Mouse (Mus musculus) ES-Bruce4 (cell line): ENCODE data around the gene Ddx19b. TPM values are rescaled to one million over a fixed set of nuclear protein-coding genes. Genes with fewer than 3 reads are reported as not detected.

Experiments used
- H3K27ac ChIP-seq: 2 replicates; pipeline ENCODE4 v1.5.1; 2012; ENCODE audit warnings: low read length, inconsistent platforms; ENCODE audit not compliant: insufficient read depth
- H3K27me3 ChIP-seq: 2 replicates; pipeline ENCODE4 v1.6.1; 2012; ENCODE audit warnings: mild to moderate bottlenecking, low read length, inconsistent platforms; ENCODE audit not compliant: control insufficient read depth, poor library complexity, insufficient read depth, severe bottlenecking
- H3K36me3 ChIP-seq: 2 replicates; pipeline ENCODE4 v1.6.1; 2012; ENCODE audit warnings: inconsistent platforms, mild to moderate bottlenecking, low read length, moderate library complexity; ENCODE audit not compliant: control insufficient read depth, poor library complexity, insufficient read depth, severe bottlenecking
- H3K4me1 ChIP-seq: one replicate; pipeline ENCODE4 v1.8.1; 2011; ENCODE audit warnings: low read length; ENCODE audit not compliant: control insufficient read depth, insufficient read depth
- H3K4me3 ChIP-seq: 2 replicates; pipeline ENCODE4 v1.5.1; 2011; ENCODE audit warnings: low read depth, mild to moderate bottlenecking, low read length
- H3K9ac ChIP-seq: 2 replicates; pipeline ENCODE4 v1.6.1; 2012; ENCODE audit warnings: low read depth, mild to moderate bottlenecking, inconsistent platforms; ENCODE audit not compliant: poor library complexity, severe bottlenecking
- H3K9me3 ChIP-seq: replicated peaks from 2 replicates; pipeline ENCODE4 v1.6.1; 2012; ENCODE audit warnings: mild to moderate bottlenecking, low read length, inconsistent platforms; ENCODE audit not compliant: control insufficient read depth, poor library complexity, insufficient read depth, severe bottlenecking
- CTCF ChIP-seq: IDR thresholded peaks from one replicate; pipeline ENCODE4 v1.8.1; 2011; ENCODE audit warnings: low read depth, low read length
- EP300 ChIP-seq: IDR thresholded peaks from 2 replicates; pipeline ENCODE4 v1.6.1; 2011; ENCODE audit warnings: low read depth, low read length; ENCODE audit not compliant: insufficient read depth
- POLR2A ChIP-seq: IDR thresholded peaks from one replicate; pipeline ENCODE4 v1.8.1; 2011; ENCODE audit warnings: low read length; ENCODE audit not compliant: insufficient read depth
- polyA plus RNA-seq: library from polyadenylated mRNA; stranded (reverse); fragments of >200 nt; gene quantifications from 2 replicates; pipeline ENCODE4 v1.2.4, GENCODE M21; 2011; ENCODE audit warnings: low read depth; ENCODE audit not compliant: missing spikeins, insufficient read depth, insufficient read length

Gene Ddx19b
- polyA plus RNA-seq, 1 experiment, result 23.5 TPM

- H3K4me3 ChIP-seq, result peak overlapping the region; percentile 85
- H3K9ac ChIP-seq, result peak overlapping the region; percentile 73
- TF ChIP-seq EP300, result no peak
- peak; percentile 76 for TF ChIP-seq POLR2A
- no peaks in the 10 kb centered on the region for H3K4me1 ChIP-seq
- H3K27me3 ChIP-seq, result no peaks in the 10 kb centered on the region
- H3K36me3 ChIP-seq, result peaks cover 20% of the 10 kb centered on the region
- H3K9me3 ChIP-seq, result no peaks in the 10 kb centered on the region
- peak overlapping the region; percentile 68 for H3K27ac ChIP-seq
Measured at GRCm38 (mm10) chr8:110969910-110970770, 61.4 kb downstream of the Ddx19b start.

DNA sequence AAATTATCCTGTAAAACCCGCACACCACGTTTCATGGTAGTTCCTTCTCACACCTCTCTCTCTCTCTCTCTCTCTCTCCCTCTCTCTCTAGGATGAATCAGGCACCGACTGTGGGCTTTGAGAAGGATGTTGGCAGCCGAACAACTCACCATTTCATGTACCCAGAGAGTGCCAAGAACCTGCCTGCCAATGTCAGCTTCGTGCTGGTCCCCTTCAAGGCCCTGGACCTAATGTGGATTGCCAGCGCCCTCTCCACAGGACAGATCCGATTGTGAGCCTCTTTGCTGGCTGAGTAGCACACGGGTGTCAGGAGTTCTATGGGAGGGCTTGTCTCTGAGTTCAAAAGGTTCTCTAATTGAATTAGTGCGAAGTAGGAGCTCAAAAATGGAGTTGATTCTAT lies 64.2 kb downstream of the Ddx19b start:
- H3K36me3 ChIP-seq, result peaks cover 3% of the 10 kb centered on the region; the same call in 1 of the 2 replicates
- H3K27ac ChIP-seq, result no peak overlapping the region

DNA sequence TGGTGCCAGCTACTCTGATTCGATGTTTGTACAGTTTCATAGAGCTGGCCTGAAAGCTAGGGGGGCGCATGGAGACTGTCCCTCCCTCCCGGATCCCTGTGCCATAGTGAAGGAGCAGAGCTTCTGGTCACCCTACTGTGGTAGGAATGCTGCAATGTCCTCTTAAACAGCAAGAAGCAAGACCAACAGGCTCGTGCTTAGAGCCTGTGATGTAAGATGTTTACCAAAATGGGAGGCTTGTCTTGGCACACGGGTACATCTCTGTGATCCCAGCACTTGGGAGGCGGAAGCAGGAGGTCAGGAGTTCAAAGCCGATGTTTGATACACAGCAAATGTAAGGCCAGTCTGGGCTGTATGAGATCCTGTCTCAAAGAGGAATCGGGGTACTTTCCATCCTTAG lies 65.0 kb downstream of the Ddx19b start:
- H3K4me1 ChIP-seq, result no peaks in the 10 kb centered on the region
- H3K36me3 ChIP-seq, result no peaks in the 10 kb centered on the region
- H3K9me3 ChIP-seq, result no peaks in the 10 kb centered on the region
- H3K9ac ChIP-seq, result no peak overlapping the region
- no peak overlapping the region for H3K27ac ChIP-seq
- no peak for TF ChIP-seq POLR2A
- no peak for TF ChIP-seq EP300
- no peak for TF ChIP-seq CTCF
- no peak overlapping the region for H3K4me3 ChIP-seq
- no peaks in the 10 kb centered on the region for H3K27me3 ChIP-seq

More for the DNA sequence above, 64.2 kb downstream of the Ddx19b start:
- Histone ChIP-seq H3K9ac (no peak overlapping the region), H3K9me3 (no peaks in the 10 kb centered on the region), H3K4me3 (no peak overlapping the region), H3K27me3 (no peaks in the 10 kb centered on the region), H3K4me1 (no peaks in the 10 kb centered on the region)
- TF ChIP-seq CTCF (no peak), POLR2A (no peak), EP300 (no peak)

- H3K27ac ChIP-seq, result no peak overlapping the region
Measured at GRCm38 (mm10) chr8:110965594-110965993, 66.0 kb downstream of the Ddx19b start.

GRCm38 (mm10) chr8:110964666-110965065 lies 66.9 kb downstream of the Ddx19b start:
- Histone ChIP-seq H3K4me3 (no peak overlapping the region), H3K9ac (no peak overlapping the region), H3K4me1 (no peaks in the 10 kb centered on the region), H3K9me3 (no peaks in the 10 kb centered on the region), H3K36me3 (no peaks in the 10 kb centered on the region), H3K27me3 (no peaks in the 10 kb centered on the region), H3K27ac (no peak overlapping the region)
- no peak for TF ChIP-seq POLR2A
- no peak for TF ChIP-seq EP300
- TF ChIP-seq CTCF, result no peak

More at GRCm38 (mm10) chr8:110965594-110965993, 66.0 kb downstream of the Ddx19b start:
- H3K9ac ChIP-seq, result no peak overlapping the region
- no peak overlapping the region for H3K4me3 ChIP-seq
- no peaks in the 10 kb centered on the region for H3K36me3 ChIP-seq
- H3K9me3 ChIP-seq, result no peaks in the 10 kb centered on the region
- no peaks in the 10 kb centered on the region for H3K4me1 ChIP-seq
- no peaks in the 10 kb centered on the region for H3K27me3 ChIP-seq
- no peak for TF ChIP-seq CTCF
- TF ChIP-seq POLR2A, result no peak
- no peak for TF ChIP-seq EP300

DNA sequence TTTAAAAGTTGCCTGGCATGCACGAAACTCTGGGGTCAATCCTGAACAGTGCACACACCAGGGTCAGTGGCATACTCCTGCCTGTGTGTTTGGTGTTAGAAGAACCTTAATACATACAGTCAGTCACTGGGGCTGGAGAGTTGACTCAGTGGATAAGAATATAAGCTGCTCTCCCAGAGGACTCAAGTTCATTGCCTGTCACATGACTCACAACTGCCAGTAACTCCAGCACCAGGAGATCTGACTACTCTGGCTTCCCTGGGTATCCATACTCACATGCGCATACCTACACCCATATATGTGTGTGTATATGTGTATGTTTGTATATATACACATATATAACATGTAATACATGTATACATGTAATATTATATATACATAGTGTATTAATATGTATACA lies 68.5 kb downstream of the Ddx19b start:
- TF ChIP-seq EP300 (no peak), CTCF (no peak), POLR2A (no peak)
- Histone ChIP-seq H3K4me3 (no peak overlapping the region), H3K9ac (no peak overlapping the region), H3K27me3 (no peaks in the 10 kb centered on the region), H3K9me3 (no peaks in the 10 kb centered on the region), H3K27ac (no peak overlapping the region), H3K4me1 (no peaks in the 10 kb centered on the region), H3K36me3 (no peaks in the 10 kb centered on the region)
